Mouse (Mus musculus): ENCODE results near the gene Nt5c3.
"Not testable (repeated sequence)": the region's sequence is repeated elsewhere in the genome, so short reads cannot be mapped to it uniquely, and the experiment has no call there.

Nt5c3 gene

DNA sequence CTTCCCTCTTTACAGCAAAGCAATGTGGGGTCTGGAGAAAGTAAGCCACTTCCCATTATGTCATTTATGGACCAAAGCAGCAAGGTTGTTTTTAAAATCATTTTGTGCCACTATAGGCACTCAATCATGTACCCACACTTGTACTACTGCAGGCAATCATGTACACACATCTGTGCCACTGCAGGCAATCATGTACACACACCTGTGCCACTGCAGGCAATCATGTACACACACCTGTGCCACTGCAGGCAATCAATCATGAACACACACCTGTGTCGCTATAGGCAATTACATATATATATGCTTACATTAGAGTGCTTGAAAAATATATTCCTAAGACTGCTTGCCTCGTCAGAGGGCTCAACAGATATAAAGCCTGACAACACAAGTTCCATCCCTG, 18.8 kb downstream of the Nt5c3 start:
- no peak for DNase-seq (ENCODE audit: low spot score in 2 of 2)

DNA sequence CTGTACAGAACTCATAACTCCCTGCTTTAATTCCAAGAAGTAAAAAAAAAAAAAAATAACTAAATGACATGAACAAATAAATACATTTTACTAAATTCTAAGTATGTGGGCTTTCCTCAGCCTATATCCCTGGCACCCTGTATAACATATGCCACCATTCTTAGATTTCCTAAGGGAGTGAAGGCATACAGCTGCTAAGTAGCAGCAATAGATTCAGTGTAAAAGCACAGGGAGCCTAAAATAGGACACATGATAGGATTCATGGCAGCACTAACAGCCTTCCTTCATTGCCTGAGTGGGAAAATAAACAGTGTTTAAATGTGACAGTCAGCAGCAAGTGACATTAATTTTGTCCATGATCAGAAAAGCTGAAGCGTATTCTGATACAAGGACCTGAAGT, 19.4 kb downstream of the Nt5c3 start:
- no peak for DNase-seq (ENCODE audit: low spot score in 2 of 2)

DNA sequence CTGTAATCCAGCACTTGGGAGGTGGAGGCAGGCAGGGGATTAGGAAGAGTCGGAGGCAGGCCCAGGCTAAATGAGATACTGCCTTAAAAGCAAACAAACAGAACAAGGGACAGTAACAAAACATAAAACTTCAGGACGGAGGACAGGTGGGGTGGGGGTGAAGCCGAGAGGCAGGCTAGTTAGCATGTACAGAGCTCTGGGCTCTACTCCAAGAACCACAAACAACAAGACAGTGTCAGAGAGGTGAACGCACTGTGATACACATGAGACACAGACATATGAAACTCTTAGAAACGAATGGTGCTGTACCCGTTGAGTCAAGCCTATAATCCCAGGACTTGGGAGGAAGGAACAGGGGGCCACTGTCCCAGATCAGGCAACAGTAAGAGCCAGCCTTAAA, 19.9 kb downstream of the Nt5c3 start:
- no peak for DNase-seq (ENCODE audit: low spot score in 2 of 2)

DNA sequence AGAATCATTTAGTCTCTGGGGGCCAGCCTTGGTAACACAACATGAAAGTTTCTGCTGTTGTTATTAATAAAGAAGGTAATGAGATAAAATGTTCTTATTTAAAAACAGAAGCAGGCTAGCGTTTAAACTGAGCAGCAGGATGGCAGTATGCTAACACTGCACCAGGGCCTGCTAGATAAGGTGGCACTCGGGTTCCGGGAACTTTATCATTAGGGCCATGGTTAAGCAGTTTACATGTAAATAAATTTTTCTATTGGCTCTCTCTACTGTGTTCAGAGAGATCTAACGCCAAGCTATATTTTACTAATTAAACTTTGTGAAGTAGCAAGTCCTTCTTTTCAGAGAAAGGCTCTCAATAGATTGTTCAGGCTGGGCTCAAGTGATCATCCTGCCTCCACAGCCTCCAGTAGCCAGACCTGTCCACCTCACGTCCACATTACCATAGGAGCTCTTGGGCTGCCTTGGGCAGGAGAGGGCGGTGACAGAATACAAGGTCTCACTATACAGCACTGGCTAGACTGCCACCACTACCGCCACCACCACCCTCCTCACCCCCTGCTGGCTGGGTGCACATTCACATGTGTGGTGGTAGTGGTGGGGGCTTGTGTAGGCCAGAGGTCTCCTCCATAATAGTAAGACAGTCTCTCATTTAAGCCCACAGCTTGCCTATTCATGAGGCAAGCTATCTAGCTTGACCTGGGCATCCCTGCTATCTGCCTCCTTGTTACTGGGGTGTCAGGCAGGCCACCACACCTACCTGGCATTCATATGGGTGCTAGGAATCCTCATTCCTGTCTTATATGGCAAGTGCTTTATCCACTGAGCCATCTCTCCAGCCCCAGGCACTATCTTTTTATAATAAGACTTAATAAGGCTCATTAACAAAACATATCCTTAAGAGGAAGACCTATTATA, 20.9 kb downstream of the Nt5c3 start:
- no peak for DNase-seq (ENCODE audit: low spot score in 2 of 2)

DNA sequence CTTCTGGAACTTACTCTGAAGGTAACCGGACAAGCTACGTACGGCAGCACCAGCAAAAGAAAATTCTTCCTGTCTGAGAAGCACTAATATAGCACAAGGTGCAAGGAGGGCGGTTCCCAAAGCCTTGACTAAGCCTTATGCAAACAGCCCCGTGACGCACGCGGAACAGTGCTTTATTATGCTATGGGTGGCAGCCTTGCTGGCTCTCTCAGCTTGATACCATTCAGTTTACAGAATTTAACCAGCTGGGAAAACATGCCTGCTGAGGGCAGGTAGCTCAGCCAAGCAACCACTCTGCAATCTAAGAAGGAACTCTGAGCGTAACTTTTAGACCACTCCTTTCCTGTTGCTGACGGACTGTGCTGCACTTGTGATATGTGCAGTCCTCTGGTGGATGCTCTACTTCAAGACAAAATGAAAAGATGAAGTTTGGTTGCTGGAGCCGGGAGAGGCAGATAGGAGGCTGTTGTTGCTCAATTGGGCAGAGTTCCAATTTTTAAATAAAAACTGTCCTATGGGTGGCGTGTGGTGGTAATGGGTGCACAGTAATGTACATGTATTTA, 21.8 kb downstream of the Nt5c3 start:
- DNase-seq (ENCODE audit: low spot score in 2 of 2): no peak

DNA sequence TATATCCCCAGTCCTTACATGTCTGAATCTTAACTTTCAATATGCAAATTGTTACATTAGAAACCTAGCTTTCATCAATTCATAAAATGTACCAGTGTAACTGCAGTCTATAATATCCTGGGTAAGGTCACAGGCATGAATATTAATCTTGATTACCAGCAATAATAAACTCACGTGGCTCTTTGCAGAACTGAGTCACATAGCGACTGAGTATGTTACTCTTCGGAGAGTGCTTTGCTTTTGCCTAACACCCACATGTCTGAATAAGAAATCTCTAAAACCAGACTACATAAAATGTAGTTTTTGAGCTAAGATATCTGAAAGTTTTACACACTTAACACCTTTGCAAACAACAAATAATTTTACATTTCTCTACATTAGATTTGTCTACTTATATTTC, 22.4 kb downstream of the Nt5c3 start:
- DNase-seq (ENCODE audit: low spot score in 2 of 2): no peak

DNA sequence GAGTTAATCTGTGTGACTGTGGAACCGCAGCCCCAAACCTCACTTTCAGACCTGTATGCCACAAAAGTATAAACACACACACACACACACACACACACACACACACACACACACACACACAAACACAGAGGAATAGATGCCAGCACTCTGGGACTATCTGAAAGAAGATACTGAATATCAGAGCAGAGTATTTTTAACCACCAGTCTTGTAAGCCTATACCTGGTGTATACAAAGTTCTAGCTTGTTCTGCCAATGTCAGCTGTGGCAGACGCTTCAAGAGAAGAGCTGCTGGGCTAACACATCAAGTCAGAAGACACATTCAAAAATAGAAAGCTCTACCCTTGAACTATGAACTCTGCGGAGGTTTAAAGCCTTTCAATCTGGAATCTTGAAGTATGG, 24.1 kb downstream of the Nt5c3 start:
- no peak for DNase-seq (ENCODE audit: low spot score in 2 of 2)

DNA sequence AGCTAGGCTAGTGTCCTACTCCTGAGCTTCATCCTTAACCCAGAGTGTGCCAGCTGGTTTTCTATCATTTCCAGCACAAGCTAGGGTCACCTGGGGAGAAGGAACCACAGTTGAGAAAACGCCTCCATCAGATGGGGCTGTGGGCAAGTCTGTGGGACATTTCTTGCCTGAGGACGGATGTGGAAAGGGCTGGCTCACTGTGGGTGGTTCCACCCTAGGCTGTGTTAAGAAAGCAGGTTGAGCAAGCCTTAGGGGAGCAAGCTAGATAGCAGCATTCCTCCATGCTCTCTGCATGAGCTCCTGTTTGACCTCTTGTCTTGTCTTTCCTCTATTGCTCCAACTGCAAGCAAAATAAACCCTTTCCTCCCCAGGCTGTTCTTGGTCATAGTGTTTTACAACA, 33.0 kb downstream of the Nt5c3 start:
- no peak for DNase-seq (ENCODE audit: low spot score in 2 of 2)

DNA sequence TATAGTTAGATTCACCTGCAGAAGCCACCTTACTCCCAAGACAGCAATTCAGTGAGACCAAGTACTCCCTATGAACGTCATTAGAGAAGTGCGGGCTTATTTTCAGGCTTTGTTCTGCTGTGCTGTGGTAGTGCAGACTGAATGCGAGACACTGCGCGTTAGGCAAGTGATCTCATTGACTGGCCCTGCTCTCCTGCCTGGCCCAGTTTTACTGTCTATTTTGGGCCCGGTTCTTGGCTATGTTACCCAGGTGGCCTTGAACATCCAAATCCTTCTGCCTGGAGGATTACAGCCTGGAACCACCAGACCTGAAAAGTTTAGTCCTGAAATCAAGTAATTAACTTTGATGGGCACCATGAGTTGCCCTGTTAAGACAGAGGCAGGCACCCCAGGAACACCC, 35.2 kb downstream of the Nt5c3 start:
- DNase-seq (ENCODE audit: low spot score in 2 of 2): no peak

DNA sequence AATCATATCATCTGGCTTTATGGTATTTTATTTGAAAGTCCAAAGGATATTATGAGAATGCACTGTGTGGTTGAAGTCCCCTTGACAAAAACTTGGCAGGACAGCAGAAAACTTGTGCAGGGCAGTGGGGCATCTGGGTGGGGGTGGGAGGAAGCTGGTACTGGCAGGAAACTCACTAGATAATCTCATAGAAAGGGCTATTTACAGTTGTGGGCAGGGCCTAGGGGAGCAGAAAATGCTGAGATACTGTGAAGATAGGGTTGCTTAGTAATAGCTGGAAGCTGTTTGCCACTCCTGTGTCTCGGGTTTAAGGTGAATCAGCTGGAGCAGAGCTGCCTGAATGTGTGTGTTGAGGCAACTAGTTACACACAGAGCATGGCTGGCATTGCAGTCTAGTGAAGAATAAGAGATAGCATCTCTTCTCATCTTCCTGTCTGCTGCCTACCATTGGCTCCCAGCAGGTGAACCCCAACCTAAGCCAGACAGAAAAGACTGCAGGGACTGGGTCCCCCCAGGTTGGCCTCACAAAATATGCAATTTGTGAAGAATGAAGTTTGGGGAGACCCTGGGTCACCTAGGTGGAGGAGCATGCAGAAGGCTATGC, 44.3 kb downstream of the Nt5c3 start:
- DNase-seq (ENCODE audit: low spot score in 2 of 2): no peak

DNA sequence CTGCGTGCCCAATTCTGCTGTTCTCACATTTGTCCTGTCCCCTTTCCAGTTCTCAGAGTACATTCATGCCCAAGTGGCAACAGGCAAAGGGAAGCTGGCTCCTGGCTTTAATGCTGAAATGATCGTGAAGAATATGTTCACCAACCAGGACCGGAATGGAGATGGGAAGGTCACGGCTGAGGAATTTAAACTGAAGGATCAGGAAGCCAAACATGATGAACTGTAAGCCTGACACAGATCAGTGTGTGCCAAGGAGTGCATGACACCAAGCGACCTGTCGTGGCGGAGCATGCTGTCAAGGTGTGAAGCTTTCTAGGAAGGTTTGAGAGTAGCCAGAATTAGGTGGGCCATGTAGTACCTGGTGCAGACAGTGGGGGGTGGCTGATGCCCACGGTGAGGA, 45.7 kb downstream of the Nt5c3 start:
- no peak for DNase-seq (ENCODE audit: low spot score in 2 of 2)

DNA sequence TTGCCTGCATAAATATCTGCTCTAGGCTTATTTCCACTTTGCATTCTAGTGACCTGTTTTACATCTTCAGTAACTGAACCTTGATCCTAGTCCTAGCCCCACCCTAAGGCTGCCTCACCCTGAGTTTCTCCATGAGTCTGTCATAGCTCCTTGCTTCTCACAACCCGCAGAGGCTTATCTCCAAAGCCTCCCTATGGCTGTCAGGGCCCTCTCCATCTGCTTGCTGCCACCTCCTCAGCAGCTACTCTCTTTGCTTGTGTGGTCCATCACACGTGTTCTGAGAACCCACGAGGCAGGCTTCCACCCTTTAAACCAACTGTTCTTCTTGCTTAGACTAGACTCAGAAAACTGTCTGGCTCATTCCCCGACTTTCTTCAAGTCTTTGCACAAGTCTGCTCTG, 46.9 kb downstream of the Nt5c3 start:
- DNase-seq (ENCODE audit: low spot score in 2 of 2): no peak

DNA sequence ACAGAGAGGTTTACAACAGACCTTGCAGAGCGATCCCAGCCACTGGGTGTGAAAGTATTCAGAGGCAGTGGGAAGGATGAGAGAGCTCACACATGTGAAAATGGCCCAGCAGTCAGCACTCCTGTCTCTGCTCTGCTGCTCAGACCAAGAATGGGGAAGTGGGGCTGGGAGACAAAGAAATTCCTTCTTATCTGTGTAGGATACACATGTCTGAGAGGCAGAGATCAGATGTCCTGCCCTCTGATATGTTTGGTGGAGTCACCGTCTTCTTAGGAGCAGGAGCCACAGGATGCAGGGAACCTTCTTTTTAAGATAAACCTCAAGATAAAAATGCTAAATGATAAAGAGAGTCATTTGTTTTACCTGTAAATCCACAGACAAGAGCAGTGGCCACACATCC, 53.7 kb downstream of the Nt5c3 start:
- DNase-seq (ENCODE audit: low spot score in 2 of 2): no peak

DNA sequence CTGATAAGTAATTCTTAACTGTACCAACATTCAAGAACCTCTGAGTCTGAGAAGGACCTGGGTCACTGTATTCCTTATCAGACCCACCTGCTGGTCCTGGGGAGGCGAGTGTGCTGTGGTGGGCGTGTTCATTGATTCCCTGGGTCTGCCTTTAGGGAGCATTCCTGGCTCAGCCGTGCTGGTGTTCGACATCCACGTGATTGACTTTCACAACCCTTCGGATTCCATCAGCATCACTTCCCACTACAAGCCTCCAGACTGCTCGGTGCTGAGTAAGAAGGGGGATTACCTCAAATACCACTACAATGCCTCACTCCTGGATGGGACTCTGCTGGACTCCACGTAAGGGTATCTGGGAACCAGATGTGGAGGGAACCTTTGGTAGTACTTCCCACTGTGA, 55.2 kb downstream of the Nt5c3 start:
- DNase-seq (ENCODE audit: low spot score in 2 of 2): no peak

DNA sequence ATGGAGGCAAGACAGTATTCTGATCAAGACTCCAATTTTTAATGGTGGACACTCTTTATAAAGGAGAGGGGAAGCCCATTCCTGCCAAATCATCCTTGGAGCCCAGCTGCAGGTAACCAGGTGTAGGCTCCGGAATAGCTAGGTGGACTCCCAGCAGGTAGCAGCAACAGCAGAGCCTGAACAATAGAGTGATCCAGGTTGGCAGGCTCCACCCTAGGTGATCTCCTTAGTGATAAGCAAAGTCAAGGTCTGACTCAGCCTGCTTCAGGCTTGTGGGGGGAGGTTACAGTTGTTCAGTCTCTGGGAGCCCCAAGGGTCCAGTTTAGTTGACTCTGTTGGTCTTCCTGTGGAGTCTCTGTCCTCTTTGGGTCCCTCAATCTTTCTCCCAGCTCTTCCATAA, 56.8 kb downstream of the Nt5c3 start:
- DNase-seq (ENCODE audit: low spot score in 2 of 2): not testable (repeated sequence)

DNA sequence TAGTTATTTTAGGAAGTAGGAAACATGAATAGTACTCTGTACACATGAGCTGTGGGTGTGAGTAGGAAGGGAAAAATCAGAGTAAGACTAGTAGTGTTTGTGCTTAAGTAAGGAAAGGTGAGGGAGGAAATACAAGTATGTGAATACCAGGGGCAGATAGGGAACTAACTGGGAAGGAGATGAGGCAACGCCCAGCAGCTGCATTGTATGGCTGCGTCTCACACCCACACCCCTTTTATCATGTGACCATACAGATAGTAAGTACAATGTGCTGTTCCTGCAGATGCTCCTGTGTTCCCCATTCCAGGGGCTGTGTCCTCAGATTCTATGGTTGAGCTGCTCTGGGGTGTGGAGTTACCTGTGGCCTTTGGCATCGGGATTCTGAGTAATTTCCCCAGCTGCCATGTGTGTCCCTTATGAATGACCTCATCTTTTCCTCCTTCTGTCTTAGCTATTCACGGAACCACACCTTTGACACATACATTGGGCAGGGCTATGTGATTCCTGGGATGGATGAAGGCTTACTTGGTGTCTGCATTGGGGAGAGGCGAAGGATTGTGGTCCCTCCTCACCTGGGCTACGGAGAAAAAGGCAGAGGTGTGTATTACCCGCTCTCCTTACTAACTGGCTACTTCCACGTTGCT, 63.4 kb downstream of the Nt5c3 start:
- DNase-seq (ENCODE audit: low spot score in 2 of 2): no peak

DNA sequence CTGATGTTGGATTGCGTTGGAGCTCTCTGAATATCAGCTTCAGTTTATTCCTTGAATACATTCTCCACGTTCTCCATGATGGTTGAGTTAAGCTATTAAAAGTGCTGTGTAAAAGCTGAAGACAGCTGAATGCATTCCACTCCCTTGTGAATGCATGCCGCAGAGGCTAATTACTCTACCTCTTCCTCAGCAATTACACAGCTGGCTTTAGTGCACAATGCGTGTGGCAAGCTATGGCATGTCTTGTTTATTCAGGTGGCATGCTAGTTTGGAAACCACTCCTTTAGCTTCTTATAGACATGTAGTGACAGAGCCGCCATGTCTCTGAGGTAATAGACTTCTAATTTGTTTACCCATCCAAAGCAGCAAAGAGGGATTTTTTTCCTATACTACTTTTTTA, 67.0 kb downstream of the Nt5c3 start:
- no peak for DNase-seq (ENCODE audit: low spot score in 2 of 2)

DNA sequence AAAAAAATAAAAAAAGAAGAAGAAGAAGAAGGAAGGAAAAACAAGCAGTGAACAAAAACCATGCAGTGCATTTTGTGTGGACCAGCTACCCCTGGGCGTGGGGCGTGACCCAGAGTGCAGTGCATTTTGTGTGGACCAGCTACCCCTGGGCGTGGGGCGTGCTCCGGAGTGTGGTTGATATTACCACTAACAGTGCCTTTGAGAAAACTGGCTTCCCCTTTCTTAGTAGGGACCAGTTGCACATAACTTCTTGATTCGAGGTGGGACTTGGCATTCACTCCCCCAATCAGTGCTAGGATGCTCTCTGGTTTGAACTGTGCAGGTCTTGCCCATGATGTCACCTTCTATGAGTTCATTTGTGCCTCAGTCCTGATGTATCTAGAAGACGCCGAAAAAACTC, 68.9 kb downstream of the Nt5c3 start:
- DNase-seq (ENCODE audit: low spot score in 2 of 2): no peak

DNA sequence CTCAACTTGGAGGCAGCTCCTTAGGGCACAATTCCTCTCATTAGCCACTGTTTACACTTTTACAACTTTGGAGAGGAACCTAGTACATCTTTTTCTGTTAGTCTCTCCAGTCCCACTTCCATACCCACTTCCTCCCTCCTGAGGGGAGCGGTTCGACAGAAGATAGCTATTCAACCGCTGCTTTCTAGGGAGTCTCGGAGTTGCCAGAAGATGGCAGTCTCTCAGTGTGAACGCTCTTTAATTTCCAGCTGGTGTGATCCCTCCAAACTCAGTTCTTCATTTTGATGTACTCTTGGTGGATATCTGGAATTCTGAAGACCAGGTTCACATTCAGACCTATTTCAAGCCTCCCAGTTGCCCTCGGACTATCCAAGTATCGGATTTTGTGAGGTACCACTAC, 73.4 kb downstream of the Nt5c3 start:
- DNase-seq (ENCODE audit: low spot score in 2 of 2): no peak

DNA sequence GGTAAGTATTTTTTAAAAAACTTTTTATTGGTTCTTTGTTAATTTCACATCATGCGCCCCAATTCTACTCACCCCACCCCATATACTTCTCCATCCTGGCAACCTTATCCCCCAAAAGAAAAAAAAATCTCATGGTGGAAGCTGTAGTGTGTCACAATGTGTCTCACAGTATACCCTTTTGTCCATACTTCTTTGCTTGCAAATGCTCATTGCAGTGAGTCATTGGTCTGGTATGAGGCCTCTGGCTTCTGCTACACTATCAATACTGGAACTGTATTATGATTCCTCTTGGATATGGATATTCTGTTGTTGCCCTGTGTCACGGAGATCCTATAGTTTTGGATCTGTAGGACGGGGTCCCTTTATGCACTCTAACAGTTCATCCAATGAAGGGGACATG, 74.8 kb downstream of the Nt5c3 start:
- DNase-seq (ENCODE audit: low spot score in 2 of 2): no peak

DNA sequence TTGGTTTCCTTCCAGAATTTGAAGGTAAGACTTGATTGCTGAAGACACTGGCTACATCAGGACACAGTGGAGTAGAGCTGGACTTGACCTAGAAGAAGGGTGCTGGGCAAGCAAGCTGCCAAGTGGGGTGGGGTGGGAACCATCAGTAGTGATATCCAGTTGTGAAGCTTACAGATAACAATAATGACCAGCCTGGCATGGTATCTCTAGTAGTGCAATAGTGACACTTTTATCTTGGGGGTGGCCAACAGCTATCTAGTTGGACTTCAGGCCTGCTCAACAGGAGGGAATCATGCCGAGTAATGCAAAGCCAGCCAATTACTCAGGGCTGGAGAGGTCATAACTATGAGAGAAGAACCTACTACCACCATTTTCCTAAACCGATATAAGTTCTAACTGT, 79.4 kb downstream of the Nt5c3 start:
- DNase-seq (ENCODE audit: low spot score in 2 of 2): no peak

DNA sequence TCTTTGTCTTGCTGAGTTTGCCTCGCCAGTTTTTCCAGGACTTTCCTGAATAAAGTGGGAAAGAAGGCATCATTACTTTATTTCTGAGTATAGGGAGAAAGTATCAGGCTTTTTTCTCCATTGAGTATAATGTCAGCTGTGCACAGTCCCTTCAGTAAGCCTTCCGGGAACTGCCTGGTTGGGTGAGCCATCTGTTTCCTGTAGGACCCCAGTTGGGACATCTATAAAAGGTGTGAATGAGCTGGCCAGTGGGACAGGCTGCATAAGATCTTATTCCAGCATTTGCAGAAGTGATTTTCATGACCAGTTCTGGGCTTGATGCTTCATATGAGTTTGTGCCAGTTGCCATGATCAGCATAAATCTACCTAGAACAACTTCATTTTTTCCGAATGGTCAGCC, 80.5 kb downstream of the Nt5c3 start:
- DNase-seq (ENCODE audit: low spot score in 2 of 2): no peak

DNA sequence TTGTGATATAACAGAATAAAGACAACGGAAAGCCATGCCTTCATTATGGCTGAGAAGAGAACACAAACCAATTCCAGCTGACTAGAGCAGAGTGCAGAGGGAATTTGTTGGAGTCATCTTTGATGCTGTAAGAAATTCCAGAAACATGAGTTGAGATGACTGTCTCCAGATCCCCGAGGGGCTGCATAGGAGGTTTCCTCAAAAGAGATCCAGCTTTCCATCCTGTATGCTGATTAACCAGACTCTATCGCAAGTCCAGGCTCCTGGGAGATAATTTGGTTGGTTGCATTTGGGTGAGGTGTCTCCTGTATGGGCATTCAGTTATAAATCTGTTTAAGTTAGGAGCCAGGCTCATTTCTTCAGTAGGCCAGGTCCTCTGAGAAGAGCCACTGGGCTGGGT, 86.1 kb downstream of the Nt5c3 start:
- DNase-seq (ENCODE audit: low spot score in 2 of 2): no peak
